ENCODE assay signal across 13 mouse cellular contexts in the genomic region with DNA sequence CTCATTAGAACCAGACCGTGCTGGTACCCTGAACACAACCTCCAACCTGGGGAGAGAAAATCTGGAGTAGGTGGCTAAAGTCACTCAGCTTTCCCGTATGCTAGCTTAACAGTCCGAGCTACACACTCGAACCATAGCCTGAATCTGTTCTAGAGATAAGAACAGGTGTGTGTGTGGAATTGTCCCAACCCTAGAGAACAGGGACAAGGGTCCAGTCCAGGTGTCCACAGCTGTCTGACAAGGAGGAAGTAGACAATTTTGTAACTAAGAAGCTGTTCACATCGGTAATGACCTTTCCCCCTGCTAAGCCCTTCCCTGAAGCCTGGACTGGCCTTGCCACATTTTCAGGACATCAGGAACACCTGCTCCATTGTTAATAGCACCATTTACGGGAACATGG.
DNase-seq lines count a peak whose midpoint lies in the region; ATAC-seq and TF ChIP-seq lines count a peak whose summit lies in the region.
"Had no signal": no experiment of that assay in that cellular context is flagged by ENCODE, and none has a peak within 500 bp of the region (broad histone marks: within the 10 kb centered on the region; RNA-seq: fewer than 3 reads in every experiment).

No protein-coding gene starts in this region.

- H3K9ac ChIP-seq in kidney, postnatal 0 days (ENCODE audit: low read depth, low read length) = no peak overlapping the region
- no peak overlapping the region for H3K9ac ChIP-seq in intestine, postnatal 0 days (ENCODE audit: low read depth, low read length)

- no peak for DNase-seq in heart, embryonic 10.5 days (ENCODE audit: low spot score)
- no peak for DNase-seq in heart, postnatal 25 days (ENCODE audit: low spot score)
- no peak for DNase-seq in kidney, postnatal 0 days (ENCODE audit: low spot score)
- DNase-seq in kidney, postnatal 14 days = no peak
- peak; percentile 62 for DNase-seq in A20 (ENCODE audit: low read depth, low spot score)
- DNase-seq in right cerebral cortex, postnatal 4 days = no peak
- no peak for DNase-seq in lung, postnatal 36 days
- DNase-seq: cerebellum, postnatal 25 days; lung, adult 2 months had no signal

- intact Hi-C loops in heart, postnatal 25 days (cut with DNase I) = no loop called here

- H3K27ac ChIP-seq in heart, embryonic 10.5 days = peak overlapping the region; percentile 72
- H3K27ac ChIP-seq in kidney, postnatal 0 days = peak overlapping the region; percentile 20; the same call in 1 of the 2 replicates
- H3K27ac ChIP-seq in intestine, postnatal 0 days (ENCODE audit: low read depth, low read length) = peak overlapping the region; percentile 73

- H3K4me2 ChIP-seq in kidney, postnatal 0 days (ENCODE audit: low read length) = no peak overlapping the region
- H3K4me2 ChIP-seq in intestine, postnatal 0 days (replicated peaks; ENCODE audit: low read depth) = peak overlapping the region; percentile 27; the same call in 1 of the 2 replicates

- H3K4me1 ChIP-seq in heart, embryonic 10.5 days = peaks cover 42% of the 10 kb centered on the region
- 0 out of 2 replicates have a peak, but pooled peaks cover 10% of the 10 kb centered on the region for H3K4me1 ChIP-seq in kidney, postnatal 0 days (replicated peaks; ENCODE audit: insufficient read depth, low read length)
- H3K4me1 ChIP-seq in intestine, postnatal 0 days (replicated peaks; ENCODE audit: control insufficient read depth, insufficient read depth, low read length) = no peaks in the 10 kb centered on the region

- 63% methylated on average over 6 of the region's 6 CpGs for WGBS in heart, embryonic 10.5 days
- WGBS in kidney, postnatal 0 days = 48% methylated on average over 6 of the region's 6 CpGs
- WGBS in intestine, postnatal 0 days = 20% methylated on average over 6 of the region's 6 CpGs

- H3K4me3 ChIP-seq in heart, embryonic 10.5 days = no peak overlapping the region
- H3K4me3 ChIP-seq in kidney, postnatal 0 days (replicated peaks; ENCODE audit: low read depth, low read length) = no peak overlapping the region
- no peak overlapping the region for H3K4me3 ChIP-seq in intestine, postnatal 0 days (ENCODE audit: low read depth, low read length)
- H3K4me3 ChIP-seq: embryonic facial prominence, embryonic 10.5 days had no signal

- H3K36me3 ChIP-seq in heart, embryonic 10.5 days = no peaks in the 10 kb centered on the region
- H3K36me3 ChIP-seq in kidney, postnatal 0 days (ENCODE audit: insufficient read depth, low read length) = no peaks in the 10 kb centered on the region
- no peaks in the 10 kb centered on the region for H3K36me3 ChIP-seq in intestine, postnatal 0 days (ENCODE audit: control insufficient read depth, insufficient read depth)
- H3K36me3 ChIP-seq: embryonic facial prominence, embryonic 10.5 days had no signal

- peak; percentile 9; the same call in 1 of the 2 replicates for ATAC-seq in kidney, postnatal 0 days (replicated peaks; ENCODE audit: low FRiP score, low read depth)
- ATAC-seq in intestine, postnatal 0 days = peak; percentile 89
- ATAC-seq: forebrain, embryonic 16.5 days; hindbrain, embryonic 16.5 days had no signal

- TF ChIP-seq CTCF in kidney, postnatal 0 days (IDR thresholded peaks at IDR 0.05; ENCODE audit: low read depth) = no peak
- no peak for TF ChIP-seq CTCF in intestine, postnatal 0 days (IDR thresholded peaks at IDR 0.05; ENCODE audit: low read depth)

- H3K9me3 ChIP-seq in heart, embryonic 10.5 days = no peaks in the 10 kb centered on the region
- no peaks in the 10 kb centered on the region for H3K9me3 ChIP-seq in kidney, postnatal 0 days (replicated peaks; ENCODE audit: low read length)
- no peaks in the 10 kb centered on the region for H3K9me3 ChIP-seq in intestine, postnatal 0 days (ENCODE audit: control insufficient read depth)
- H3K9me3 ChIP-seq: embryonic facial prominence, embryonic 10.5 days had no signal

- no peaks in the 10 kb centered on the region for H3K27me3 ChIP-seq in heart, embryonic 10.5 days (ENCODE audit: insufficient read depth, poor library complexity, severe bottlenecking)
- H3K27me3 ChIP-seq in kidney, postnatal 0 days (ENCODE audit: insufficient read depth, low read length) = no peaks in the 10 kb centered on the region
- no peaks in the 10 kb centered on the region for H3K27me3 ChIP-seq in intestine, postnatal 0 days (replicated peaks; ENCODE audit: control insufficient read depth, insufficient read depth, low read length)

Comparison
In these comparisons a context has a peak if more than half of its experiments do, and no peak if none do; other contexts are left out.
1. H3K27ac ChIP-seq: peak in every context shown above with its lines; median percentile 73 in intestine, postnatal 0 days; 72 in heart, embryonic 10.5 days; 20 in kidney, postnatal 0 days.